Mouse (Mus musculus): ENCODE data around the gene Zfp866.
A peak's percentile ranks its signal among the peaks of the same experiment; 100 is the strongest.

Gene Zfp866

GRCm38 (mm10) chr8:69790773-69791367 lies at the start of gene Zfp866, which contains the start of gene Atp13a1:
TSS of gene Zfp866 (minus strand) at chr8:69791178.
TSS of gene Atp13a1 (plus strand) at chr8:69791163.
- peak; percentile 83 to 88 for DNase-seq (ENCODE audit: low spot score in 2 of 2)

GRCm38 (mm10) chr8:69837057-69837682 lies 46.2 kb upstream of the Zfp866 start:
- no peak for DNase-seq (ENCODE audit: low spot score in 2 of 2)

GRCm38 (mm10) chr8:69832298-69832853 lies 41.4 kb upstream of the Zfp866 start, which contains the start of gene Pbx4:
TSS of gene Pbx4 (plus strand) at chr8:69832491.
- DNase-seq (ENCODE audit: low spot score in 2 of 2): peak; percentile 82 to 85

DNA sequence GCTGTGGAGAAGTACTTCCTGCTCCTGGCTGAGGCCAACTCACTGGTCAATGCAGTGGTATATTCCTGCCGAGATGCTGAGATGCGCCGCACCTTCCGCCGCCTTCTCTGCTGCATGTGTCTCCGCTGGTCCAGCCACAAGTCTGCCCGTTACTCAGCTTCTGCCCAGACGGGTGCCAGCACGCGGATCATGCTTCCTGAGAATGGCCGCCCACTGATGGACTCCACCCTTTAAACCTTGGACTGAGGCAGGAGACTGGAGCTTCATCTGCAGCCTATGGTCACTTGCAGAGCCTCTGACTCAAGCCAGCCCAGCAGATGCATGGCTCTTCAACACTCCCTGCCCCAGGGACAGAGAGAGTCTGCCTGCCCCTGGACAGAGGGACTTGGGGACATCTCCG lies 35.4 kb upstream of the Zfp866 start:
- DNase-seq (ENCODE audit: low spot score in 2 of 2): no peak

- DNase-seq (ENCODE audit: low spot score in 2 of 2): no peak
These were observed 31.6 kb upstream of the Zfp866 start, which contains the start of gene Lpar2 for GRCm38 (mm10) chr8:69822386-69823191. TSS of gene Lpar2 (plus strand) at chr8:69822429.

GRCm38 (mm10) chr8:69821971-69822385 lies 31.0 kb upstream of the Zfp866 start:
- DNase-seq (ENCODE audit: low spot score in 2 of 2): no peak

GRCm38 (mm10) chr8:69820466-69820865 lies 29.5 kb upstream of the Zfp866 start:
- DNase-seq (ENCODE audit: low spot score in 2 of 2): no peak

- no peak for DNase-seq (ENCODE audit: low spot score in 2 of 2)
These were observed 24.4 kb upstream of the Zfp866 start for GRCm38 (mm10) chr8:69815396-69815795.

DNA sequence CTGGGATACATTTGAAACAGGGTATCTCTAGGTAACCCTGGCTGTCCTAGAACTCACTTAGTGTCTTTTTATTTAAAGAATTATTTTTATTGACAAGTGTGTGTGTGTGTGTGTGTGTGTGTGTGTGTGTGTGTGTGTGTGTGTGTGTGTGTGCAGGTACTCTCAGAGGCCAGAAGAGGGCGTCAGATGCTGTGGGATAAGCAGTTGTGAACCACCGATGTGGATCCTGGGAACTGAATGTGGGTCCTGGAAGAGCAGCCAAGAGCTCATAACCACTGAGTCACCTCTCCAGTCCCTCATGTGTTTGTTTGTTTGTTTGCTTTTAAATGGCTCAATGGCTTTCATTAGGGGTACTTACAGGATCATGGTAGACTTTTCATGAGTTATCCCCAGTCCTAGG lies 23.9 kb upstream of the Zfp866 start:
- DNase-seq (ENCODE audit: low spot score in 2 of 2): no peak

GRCm38 (mm10) chr8:69809820-69810219 lies 18.8 kb upstream of the Zfp866 start:
- DNase-seq (ENCODE audit: low spot score in 2 of 2): no peak

GRCm38 (mm10) chr8:69808864-69809403 lies 18.0 kb upstream of the Zfp866 start:
- peak in 1 of 2 experiments; percentile 34 for DNase-seq (ENCODE audit: low spot score in 2 of 2)

DNA sequence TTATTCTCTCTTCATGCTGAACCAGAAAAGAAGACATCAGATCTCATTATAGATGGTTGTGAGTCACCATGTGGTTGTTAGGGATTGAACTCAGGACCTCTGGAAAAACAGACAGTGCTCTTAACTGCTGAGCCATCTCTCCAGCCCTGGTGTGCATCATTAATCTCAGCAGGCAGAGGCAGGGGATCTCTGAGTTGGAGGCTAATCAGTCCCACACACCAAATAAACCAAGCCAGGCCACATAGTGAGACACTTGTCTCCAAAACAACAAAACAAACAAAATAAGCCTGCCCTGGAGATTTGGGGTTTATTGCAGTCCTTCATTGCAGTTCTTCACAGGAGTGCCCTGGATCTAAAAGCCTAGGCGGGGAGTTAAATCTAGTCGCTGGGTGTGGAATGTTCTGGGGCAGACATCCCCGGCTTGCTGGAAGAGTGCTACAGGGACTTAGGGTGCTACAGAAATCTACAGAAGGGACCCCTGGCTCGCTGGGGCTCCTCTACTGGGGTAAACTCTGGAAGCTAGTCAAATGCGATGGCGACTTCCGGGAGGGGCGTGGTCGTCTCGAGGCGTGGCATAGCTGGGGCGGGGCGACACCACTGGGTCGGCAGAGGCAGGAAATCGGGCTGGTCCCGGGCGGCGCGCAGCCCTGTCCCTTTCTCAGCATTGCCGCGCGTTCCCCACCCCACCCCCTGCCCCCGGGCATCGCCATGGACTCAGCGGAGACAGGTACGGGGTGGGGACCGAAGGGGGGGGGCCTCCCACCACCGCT lies 17.3 kb upstream of the Zfp866 start, which contains the start of gene Gmip:
Gene Gmip, plus strand, starts transcription at position 586 of the 770 bp plus-strand sequence.
- DNase-seq (ENCODE audit: low spot score in 2 of 2): peak; percentile 81 to 84

DNA sequence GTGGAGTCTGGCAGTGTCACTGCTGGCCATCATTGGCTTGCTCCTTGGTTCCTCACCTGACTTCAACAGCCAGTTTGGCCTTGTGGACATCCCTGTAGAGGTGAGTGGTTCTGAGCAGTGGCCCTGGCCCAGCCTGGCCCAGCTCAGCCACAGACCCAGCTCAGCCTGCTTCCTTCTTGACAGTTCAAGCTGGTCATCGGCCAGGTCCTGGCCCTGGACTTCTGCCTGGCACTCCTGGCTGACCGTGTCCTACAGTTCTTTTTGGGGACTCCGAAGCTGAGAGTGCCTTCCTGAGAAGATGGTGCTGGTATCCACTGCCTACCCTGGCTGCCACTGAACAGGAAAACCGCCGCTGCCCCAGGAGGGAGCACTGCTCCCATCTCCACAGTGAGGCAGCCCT lies 16.3 kb upstream of the Zfp866 start:
- DNase-seq (ENCODE audit: low spot score in 2 of 2): no peak

DNA sequence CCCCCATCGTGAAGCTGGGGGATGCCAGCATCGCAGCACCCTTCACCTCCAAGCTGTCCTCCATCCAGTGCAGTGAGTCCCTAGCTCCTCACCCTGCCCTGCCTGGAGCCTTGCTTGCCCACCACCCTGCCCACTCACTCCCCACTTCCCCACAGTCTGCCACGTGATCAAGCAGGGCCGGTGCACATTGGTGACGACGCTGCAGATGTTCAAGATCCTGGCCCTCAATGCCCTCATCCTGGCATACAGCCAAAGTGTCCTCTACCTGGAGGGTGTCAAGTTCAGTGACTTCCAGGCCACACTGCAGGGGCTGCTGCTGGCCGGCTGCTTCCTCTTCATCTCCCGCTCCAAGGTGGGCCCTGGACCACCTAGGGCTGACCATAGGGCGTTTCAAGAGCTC lies 14.5 kb upstream of the Zfp866 start:
- DNase-seq (ENCODE audit: low spot score in 2 of 2): no peak

- DNase-seq (ENCODE audit: low spot score in 2 of 2): no peak
These were observed 14.1 kb upstream of the Zfp866 start for GRCm38 (mm10) chr8:69805086-69805485.

GRCm38 (mm10) chr8:69804537-69804936 lies 13.6 kb upstream of the Zfp866 start:
- no peak for DNase-seq (ENCODE audit: low spot score in 2 of 2)

GRCm38 (mm10) chr8:69803366-69803765 lies 12.4 kb upstream of the Zfp866 start:
- no peak for DNase-seq (ENCODE audit: low spot score in 2 of 2)

- DNase-seq (ENCODE audit: low spot score in 2 of 2): no peak
These were observed 11.2 kb upstream of the Zfp866 start for GRCm38 (mm10) chr8:69802216-69802615.

DNA sequence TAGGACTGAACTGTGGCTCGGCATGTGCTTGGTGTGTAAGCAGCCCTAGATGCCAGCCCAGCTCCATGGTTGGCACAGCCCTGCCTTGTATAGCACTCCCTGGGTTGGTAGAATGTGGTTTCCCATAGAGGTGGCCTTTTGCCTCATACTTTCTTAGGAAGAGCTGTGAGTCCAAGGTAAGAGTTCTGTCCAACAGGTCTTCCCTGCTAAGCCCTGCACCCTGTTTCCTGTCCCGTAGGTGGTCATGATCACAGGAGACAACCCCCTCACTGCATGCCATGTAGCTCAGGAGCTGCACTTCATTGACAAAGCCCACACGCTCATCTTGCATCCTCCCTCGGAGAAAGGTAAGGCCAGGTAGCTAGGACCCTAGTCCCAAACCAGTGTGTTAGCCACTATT lies 10.8 kb upstream of the Zfp866 start:
- no peak for DNase-seq (ENCODE audit: low spot score in 2 of 2)

DNA sequence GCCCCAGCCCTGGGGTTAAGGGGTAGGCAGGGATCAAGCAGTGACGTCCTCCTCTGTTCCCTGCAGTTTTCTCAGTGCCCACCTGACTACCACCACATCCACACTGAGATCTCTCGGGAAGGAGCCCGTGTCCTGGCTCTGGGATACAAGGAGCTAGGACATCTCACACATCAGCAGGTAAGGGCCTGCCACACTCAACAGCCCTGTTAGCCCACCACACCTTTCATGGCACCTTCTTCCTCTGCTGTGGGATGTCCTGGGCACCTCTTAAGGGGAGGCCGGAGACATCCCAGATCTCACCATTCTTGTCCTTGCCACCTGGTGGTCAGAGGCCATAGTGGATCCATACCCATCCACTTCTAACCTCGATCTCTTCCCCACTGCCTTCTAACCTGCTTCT lies 9.0 kb upstream of the Zfp866 start:
- no peak for DNase-seq (ENCODE audit: low spot score in 2 of 2)

DNA sequence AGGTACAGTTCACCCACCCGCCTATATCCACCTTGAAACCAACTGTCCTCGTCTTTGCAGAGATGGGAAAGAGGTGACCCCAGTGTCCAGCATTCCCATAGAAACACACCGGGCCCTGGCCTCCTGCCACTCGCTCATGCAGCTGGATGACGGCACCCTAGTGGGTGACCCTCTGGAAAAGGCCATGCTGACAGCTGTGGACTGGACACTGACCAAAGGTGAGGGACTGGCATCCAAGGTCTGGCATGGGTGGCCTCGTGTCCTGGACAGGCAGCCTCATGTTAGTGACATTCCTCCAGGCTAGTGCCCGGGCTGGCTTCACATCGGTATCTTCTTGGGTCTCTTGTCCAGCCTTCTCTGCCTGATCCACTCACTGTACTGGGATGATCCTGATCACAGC lies 8.3 kb upstream of the Zfp866 start:
- DNase-seq (ENCODE audit: low spot score in 2 of 2): no peak
